Mouse (Mus musculus) CD4-positive helper T cell, adult 2 months (primary cell): Measurements from ENCODE around the gene Rab2b.

Experiments
- DNase-seq: peaks from one replicate; pipeline ENCODE4 v3.0.0-alpha.2; 2012; ENCODE audit warnings: low read depth, missing footprints, low spot score

Gene Rab2b

DNA sequence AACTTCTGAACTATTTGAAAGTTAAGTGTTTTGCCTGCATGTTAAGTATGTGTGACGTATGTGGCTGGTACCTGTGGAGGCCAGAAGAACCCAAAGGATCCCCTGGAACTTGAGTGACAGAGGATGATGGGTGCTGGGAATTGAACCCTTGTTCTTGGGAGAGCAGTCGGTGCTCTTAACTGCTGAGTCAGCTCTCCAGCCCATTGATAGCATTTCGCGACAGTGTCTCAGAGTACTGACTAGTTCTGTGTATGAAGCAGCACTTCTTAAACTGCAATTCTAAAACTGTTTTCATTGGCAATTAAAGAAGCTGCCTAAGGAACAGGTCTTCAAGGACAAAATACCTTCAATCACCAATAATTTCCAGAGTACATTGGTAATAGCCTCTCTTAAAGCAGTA lies 2.1 kb downstream of the Rab2b start:
- no peak for DNase-seq

DNA sequence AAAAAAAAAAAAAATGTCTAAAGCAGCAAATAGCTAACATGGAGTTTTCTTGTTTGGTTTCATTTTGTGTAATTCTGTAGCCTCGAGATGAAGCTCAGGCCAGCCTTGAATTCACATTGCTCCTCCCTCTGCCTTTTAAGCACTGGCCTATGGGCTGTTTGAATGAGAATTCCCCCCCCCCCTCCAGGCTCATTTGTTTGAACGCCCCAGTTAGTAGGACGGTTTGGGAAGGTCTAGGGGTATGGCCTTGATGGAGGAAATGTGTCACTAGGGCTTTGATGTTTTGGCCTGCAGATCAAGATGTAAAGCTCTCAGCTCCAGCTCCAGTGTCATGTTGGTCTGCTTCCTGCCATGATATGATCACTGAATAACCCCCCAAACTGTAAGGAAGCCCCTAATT lies 6.6 kb downstream of the Rab2b start:
- peak; percentile 32 for DNase-seq

DNA sequence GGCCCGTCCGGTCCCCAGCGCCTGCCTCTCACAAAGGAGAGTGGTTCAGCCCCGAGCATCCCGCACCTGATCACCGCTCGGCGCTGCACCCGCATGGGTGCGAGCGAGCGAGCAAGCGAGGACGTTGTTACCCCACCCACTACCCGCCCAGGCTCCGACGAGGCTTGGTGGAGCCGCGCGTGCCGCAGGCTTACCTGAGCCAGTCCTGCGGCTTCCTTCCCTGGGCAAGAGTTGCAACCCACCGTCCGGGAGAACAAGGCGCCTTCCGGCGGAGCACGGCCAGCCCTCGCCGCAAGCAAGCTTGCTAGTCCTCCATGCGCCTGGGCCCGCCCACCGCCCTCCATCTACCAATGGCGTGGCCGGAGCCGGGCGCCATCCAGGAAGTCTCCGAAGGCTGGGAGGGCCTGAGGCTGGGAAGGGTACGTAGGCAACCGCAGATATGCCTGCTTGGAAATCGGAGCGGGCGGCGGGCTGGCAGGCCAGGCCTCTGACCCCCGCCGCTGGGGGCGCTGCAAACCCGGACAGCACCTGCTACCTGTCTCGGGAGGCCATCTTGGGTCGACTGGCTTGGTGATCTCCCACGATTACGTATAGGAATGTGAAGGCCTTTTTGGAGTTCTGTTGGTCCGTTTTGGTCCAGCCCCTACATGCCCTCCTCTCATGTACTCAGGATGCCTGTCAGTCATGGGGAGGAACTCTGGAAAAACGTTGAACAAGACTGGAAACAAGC lies 21.7 kb downstream of the Rab2b start, which contains the start of gene Chd8:
Gene Chd8, minus strand, starts transcription at position 297 of the 730 bp plus-strand sequence.
- DNase-seq = peak; percentile 99

DNA sequence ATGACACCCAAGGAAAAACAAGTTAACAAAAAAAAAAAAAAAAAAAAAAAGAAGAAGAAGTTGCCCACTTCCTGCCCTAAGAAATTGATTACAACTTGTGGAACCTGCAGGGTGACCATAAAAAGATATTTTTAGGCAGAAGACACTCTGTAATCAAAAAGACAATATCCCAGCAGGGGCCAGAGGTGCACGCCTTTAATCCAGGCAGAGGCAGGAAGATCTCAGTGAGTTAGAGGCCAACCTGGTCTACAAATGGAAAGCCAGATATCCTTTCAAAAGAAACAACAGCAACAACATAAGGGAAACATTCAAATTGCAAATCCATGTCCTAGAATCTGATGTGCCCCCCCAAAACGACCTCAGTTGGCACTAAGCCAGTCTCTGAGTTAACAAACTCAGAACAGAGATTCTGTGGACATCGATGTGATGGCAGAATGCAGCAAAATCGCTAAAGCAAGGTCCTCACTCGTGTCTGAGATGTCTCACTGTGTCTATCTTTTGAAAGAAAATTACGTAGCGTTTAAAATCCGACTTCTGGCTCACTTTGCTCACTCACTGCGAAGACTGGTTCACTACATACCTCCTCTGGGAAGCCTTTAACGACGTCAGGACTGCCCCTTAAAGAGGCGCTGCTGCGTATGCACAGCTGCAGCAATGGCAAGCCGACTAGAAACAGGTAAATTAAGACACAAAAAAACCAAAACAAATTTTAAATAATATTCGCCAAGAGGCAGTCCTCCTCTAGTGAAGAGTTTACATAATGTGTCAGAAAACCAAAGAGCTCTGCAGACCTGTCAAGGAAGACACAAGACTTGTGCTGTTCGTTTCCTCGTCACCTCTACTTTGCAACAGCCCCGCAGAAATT lies 22.8 kb downstream of the Rab2b start:
- peak; percentile 43 for DNase-seq

DNA sequence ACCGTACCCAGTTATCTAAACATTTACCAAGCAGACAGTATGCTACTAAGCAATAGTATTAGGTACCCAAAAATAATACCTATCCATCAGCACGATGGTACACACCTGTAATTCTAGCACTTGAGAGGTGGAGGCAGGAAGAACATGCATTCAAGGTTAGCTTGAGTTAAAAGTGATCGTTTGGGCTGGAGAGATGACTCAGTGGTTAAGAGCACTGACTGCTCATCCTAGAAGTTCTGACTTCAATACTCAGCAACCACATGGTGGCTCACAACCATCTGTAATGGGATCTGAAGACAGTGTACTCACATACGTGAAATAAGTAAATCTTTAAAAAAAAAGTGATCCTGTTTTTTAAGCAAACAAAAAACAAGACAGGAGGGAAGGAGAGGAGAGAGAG lies 33.2 kb downstream of the Rab2b start:
- DNase-seq = no peak

DNA sequence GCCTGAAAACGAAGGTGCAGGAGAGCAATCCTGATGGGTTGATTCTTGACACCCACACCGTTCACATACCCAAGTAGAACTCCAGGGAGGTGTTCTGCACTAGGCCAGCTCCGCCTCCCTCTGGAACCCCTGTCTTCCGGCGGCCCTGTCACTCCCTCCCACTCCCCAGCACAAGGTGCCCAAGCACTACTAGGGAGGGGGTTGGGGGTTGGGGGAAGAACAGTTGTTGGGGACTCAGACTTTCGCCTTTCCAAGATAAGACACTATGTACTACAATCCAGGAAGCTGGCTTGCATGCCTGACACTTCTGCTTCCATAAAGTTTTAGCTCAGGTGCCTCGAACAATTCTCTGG lies 34.7 kb downstream of the Rab2b start:
- no peak for DNase-seq

DNA sequence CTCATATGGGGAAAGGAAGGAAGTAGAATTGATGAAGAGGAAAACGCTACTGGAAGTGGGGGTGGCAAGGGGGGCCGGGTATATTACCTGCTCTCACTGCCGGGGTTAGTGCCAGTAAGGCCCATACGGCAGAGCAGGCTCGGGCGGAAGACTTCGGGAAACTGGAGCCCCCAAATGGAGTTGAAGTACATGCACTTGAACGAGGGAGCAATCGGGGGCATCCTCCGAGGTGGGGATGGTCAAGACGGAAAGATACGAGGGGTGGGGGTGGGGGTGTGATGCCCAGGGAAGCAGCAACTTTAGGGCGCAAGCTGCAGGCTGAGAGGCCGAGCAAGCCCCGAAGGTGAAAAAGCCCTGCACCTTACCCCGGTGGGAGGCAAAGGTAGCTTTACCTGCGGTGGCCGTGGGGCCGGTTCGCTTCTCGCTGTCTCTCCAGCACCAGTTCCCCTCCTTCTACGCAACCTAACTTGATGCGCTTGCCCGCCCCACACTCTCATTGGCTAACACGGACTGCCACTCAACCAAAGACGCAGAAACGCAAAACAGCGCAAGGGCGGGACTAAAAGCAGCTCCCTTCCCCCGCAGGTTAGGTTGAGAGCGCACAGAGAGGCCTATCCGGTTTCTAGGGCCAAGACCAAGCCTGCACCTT lies 35.2 kb downstream of the Rab2b start:
- peak; percentile 98 for DNase-seq

DNA sequence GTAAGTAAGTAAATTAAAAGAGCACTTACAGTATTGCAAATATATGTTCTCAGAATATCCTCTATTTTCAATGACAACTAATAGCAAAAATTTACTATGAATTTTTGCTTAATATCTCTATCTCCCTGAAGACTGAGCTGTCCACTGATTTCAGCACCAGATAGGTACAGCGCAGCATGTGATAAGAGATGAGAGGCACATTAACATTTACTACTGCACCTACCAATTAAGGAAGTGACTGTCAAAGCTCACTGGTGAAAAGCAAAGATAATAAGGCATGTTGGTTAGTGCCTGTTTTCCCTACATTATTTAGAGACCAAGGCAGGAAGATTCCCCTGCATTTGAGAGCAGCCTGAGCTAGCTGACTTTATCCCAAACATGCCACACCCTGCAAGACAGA lies 43.1 kb downstream of the Rab2b start:
- no peak for DNase-seq

DNA sequence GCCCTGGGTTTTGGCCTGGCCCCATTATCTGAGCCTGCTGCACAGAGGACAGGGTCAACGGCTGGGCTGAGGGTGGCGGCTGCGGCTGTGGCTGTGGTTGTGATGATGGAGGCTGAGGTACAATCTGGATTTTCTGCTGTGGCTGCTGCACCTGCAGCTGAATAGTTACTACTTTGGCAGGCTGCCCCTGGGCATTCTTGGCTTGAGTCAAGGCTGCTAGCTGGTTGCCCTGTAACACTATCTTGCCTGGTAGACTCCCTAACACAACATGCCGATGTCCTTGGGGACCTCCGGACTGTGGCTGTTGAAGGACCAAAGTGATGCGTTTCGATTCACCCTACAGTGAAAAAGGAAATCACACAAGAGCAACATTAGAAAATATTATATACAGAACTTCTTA lies 44.2 kb downstream of the Rab2b start:
- no peak for DNase-seq

DNA sequence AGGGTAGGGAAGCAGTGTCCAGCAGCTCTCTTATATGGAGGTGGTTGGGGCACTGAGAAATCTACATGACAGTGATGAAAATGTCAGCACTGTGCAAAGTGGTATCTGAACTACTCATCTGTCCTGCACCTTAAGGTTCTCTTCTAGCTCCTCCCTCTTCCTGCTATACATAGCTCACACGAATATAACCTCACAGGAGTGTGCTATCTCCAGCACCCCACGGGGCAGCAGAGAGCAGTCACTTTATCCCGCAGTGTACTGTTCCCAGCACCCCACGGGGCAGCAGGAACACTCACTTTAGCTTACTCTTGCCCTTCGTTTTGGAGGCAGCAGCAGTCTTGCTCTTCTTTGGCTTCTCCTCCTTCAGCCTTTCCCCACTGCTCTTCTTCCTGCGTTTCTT lies 47.1 kb downstream of the Rab2b start:
- no peak for DNase-seq

DNA sequence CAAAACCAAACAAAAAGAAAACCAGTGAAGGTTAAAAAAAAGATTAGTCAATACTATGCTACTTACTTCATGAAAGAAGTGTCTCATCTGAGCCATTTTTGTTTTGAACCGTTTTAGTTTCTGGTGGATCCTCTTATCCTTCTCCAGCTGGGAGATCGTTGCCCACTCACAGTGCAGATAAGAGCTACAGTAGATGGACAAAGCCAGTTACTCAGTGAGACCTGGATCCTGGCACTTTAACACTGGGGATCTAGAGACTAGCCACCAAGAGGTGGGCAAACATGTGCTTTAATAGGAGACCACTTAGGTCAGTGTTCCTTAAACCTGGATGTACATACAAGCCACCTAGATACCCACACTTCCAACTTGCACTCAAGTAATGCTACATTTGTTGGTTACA lies 53.4 kb downstream of the Rab2b start:
- DNase-seq = no peak

DNA sequence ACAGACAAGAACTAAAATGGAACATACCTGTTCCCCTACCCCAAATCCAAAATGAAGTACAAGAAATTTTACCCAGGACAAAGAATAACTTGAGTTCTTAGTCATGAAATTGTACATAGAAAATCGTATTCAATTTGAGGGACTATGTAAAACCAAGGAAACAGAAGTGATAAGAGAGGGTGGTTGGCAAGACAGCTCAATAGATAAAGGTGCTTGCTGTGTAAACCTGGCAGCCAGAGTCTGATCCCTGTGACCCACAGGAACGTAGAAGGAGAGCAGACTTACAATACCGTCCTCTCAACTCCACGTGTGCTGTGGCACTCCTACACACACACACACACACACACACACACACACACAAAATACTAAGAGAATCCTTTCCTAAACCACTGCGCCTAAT lies 62.1 kb downstream of the Rab2b start:
- no peak for DNase-seq
